Mouse (Mus musculus) naive thymus-derived CD4-positive, alpha-beta T cell, adult 2 months (primary cell): Measurements from ENCODE around the gene Cul3.

Experiments used
- DNase-seq: peaks from one replicate; pipeline ENCODE4 v3.0.0-alpha.2; 2011; ENCODE audit warnings: low read depth

Cul3 gene

GRCm38 (mm10) chr1:80293307-80293706, 47.0 kb downstream of the Cul3 start:
- DNase-seq: no peak

- no peak for DNase-seq
Measured at GRCm38 (mm10) chr1:80278731-80279130, 61.5 kb downstream of the Cul3 start.

DNA sequence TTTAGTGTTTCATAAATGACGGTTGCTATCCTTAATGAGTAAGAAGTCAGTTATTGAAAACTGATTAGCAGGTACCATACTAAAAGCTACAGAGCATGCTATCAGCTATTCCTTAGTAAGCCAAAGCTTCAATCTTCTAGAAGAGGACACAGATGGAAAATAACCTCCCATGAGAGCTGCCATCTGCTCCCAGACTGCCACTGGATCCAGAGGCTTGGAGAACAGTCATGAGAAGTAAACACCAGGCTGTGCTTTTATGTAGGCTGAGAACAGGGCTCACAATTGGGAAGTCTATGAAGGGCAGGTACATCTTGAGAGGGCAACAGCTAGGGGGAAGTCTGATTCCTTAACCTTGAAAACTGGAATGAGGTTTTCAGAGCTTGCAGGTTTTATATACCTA, 79.8 kb downstream of the Cul3 start:
- no peak for DNase-seq

- DNase-seq: no peak
Measured at GRCm38 (mm10) chr1:80258632-80259031, 81.6 kb downstream of the Cul3 start.

- DNase-seq: no peak
Measured at GRCm38 (mm10) chr1:80253309-80253708, 87.0 kb downstream of the Cul3 start.

DNA sequence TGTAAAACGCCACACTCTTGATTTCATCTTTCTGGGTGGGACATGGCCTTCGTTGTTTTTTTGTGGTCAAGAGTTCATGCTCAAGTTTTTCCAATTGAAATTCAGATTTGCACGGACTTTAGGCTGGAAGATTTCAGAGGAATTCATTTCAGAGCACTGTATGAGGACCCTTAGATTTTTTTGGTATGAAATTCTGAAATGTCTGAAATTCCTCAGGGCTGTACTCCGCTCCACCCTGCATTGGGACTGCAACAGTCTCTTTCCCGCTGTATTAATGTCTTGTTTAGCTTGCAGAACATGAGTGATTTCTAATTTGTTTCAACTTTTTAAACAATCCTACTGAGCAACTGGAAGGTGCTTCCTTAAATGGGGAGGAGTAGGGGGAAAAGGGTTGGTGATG, 90.0 kb downstream of the Cul3 start:
- DNase-seq: no peak

GRCm38 (mm10) chr1:80247131-80247530, 93.1 kb downstream of the Cul3 start:
- DNase-seq: no peak

DNA sequence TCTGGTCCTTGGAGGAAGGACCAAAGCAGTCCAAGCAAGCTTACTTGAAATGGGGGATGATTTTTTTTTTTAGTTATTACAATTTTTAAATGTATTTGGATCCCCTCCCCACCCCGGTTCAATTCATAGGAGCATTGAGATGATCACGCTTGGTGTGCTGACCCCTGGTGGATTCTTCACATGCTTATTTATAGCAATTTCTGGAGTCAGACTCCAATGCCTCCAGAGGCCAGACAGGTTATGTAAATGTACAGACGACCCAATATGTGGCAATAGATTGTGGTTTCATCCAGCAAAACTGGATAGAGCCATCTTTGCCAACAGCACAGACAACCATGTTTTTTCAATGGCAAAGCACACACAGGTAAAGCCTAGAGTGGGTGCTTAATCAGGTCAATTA, 96.2 kb downstream of the Cul3 start:
- DNase-seq: no peak

DNA sequence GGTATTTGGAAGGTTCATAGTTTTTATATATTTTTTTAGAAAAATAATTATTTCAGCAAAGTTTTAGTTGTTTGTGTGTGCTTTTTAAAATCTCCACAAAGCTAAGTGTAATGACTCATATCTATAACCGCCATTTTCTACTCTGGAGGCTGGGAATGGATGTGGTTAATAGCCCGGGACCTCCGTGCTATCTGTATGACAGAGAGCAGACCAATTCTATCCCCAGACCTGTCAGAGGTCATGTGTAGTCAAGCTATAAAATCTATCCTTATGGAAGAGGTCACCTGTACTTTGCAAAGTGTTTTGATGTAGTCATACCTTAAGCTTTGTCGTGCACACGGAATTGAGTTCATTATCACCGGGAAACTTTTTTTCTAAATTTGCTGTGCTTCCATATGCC, 98.7 kb downstream of the Cul3 start:
- no peak for DNase-seq

GRCm38 (mm10) chr1:80240017-80240660, 100.1 kb downstream of the Cul3 start:
- DNase-seq: no peak

GRCm38 (mm10) chr1:80239481-80239880, 100.8 kb downstream of the Cul3 start:
- DNase-seq: no peak

DNA sequence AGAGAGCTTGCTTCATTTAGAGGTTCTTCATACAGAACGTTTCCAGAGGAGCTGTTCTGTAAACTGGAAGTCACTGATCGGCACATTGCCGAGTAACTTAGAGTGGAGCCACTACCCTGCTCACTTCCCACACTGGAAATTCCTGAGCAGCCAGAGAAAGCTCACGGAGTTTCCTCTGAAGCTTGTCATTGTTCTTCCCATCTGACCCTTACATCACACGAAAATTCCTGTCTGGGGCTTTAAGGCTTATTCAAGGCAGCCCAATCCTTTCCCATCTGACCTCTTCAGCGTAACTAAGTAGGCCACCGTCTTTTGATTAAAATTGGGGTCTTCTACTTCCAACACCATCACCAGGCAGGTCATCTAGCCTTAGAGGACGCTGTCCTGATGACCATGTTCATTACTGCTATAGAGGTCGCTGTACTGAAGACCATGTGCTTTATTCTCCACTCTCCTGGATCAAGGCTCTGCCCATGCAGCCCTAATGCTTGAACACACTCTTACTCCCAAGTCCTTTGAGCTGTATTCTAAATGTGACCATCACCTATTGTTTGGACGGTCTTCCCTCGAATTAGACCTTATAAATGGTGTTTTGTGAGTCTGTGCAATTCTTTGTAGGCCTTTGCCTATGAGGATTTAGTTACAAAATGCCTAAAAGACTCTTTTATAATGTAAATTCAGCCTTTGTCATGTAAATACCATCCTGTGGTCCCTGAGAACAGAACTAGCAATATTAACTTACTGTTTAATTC, 103.2 kb downstream of the Cul3 start:
- DNase-seq: no peak

DNA sequence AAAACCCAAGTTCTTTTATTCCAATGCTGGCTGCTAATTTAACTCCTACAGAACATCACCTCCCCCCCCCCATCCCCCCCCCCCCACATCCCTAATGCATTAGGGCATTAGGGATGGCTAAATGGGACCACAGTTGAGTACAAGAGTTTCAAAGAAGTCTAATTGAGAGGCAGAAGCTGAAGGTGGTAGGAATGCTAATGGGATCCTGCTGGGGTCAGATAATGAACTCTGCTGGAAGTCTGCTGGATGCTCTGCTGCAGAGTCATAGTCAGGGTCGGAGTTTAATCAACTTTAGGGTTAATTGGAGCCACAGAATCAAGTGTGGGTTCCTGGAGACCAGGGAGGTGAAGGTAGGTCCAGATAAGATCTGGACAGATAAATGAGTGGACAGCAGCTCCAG, 104.2 kb downstream of the Cul3 start:
- DNase-seq: no peak

DNA sequence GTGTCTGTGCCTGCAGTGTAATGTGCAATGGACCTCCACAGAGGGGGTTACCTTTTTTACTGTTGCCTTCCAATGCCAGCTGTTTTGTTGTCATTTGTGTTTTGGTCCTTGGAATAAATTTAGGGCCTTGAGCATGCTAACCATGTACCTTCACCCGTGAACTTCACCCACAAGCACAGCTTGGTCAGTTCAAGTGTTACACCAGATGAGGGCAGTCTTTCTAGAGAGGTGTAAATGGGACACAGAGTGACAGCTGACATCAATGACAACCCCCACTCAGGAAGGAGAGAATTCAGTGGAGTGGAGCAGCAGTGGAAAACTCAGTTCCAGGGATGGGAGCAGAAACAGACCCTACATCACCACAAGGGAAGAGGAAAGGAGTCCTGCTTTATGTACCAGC, 109.7 kb downstream of the Cul3 start:
- peak; percentile 25 for DNase-seq

GRCm38 (mm10) chr1:80224839-80225412, 115.4 kb downstream of the Cul3 start:
- no peak for DNase-seq

DNA sequence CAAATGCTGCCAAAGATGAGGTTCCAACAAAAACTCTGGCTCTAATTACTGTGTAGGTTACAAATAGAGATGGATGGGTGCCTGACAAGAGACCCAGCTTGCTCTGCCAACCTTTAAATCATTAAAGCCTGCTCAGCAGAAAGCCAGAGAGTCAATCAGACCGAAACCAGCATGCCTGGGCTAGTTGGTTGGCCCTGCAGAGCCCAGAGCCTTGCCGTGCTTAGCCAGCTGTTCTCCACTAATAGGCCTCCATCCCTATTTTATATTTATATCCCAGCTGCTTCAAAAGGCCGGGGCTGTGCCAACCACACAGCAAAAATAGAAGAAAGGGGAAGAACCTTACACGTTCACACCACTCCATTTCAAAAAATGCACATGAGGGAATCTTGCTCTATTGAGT, 119.1 kb downstream of the Cul3 start:
- DNase-seq: no peak

- peak; percentile 22 for DNase-seq
Measured at GRCm38 (mm10) chr1:80218268-80218667, 122.0 kb downstream of the Cul3 start, which contains the start of gene Fam124b. TSS of gene Fam124b (minus strand) at chr1:80218473.
